Mouse (Mus musculus): ENCODE data around the gene Exoc6.

DNA sequence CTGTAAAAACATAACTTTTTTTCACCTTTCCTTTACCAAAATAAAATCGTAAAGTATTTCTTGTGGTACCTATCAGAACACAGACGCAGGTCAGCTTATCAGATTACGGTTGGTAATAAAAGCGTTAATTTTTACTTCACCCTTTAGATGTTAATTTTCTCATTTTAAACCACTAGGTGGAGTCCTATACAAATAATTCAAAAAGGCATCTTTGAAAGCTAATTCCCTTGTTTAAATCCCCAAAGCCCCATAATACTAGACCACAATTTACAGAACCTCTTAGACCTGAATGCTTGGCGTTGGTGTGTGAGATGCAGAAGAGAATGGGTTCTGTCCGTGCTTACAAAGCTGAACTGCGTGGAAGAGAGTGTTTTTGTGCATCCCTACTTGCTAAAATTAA is 15.6 kb downstream of the Exoc6 start:
- no peak for TF ChIP-seq CTCF (IDR thresholded peaks at IDR 0.05; ENCODE audit: extremely low read depth, insufficient read depth, low read length)
- TF ChIP-seq POLR2A (IDR thresholded peaks at IDR 0.05; ENCODE audit: extremely low read depth, insufficient read depth, low read length) = no peak

Measured in cortical plate, adult 2 months (tissue).